Mouse (Mus musculus) limb, embryonic 14.5 days (tissue): ENCODE measurements around the gene Zc3h14. TPM values are rescaled to one million over a fixed set of nuclear protein-coding genes. Genes with fewer than 3 reads are reported as not detected.

Experiments used
- ATAC-seq: fragments of 200-750 bp; cut with Nextera tagmentation; 2 replicates; pipeline ENCODE4 v1.8.0; 2017; ENCODE audit warnings: low read depth, moderate number of reproducible peaks, moderate TSS enrichment; ENCODE audit not compliant: low FRiP score
- DNase-seq: peaks from one replicate; pipeline ENCODE4 v3.0.0-alpha.2; 2015; ENCODE audit warnings: low spot score
- H3K27ac ChIP-seq: fragments of 300-500 bp; sonication (generic); replicated peaks from 2 replicates; pipeline ENCODE4 v1.5.1; 2014; ENCODE audit warnings: low read depth, mild to moderate bottlenecking, low read length, moderate library complexity, mixed read lengths
- H3K27me3 ChIP-seq: fragments of 300-500 bp; sonication (generic); 2 replicates; pipeline ENCODE4 v1.6.1; 2014; ENCODE audit warnings: low read length, mixed read lengths; ENCODE audit not compliant: control insufficient read depth, insufficient read depth
- H3K36me3 ChIP-seq: fragments of 300-500 bp; sonication (generic); 2 replicates; pipeline ENCODE4 v1.6.1; 2014; ENCODE audit warnings: mild to moderate bottlenecking, low read length, moderate library complexity, mixed read lengths; ENCODE audit not compliant: control insufficient read depth, insufficient read depth
- H3K4me1 ChIP-seq: fragments of 300-500 bp; sonication (generic); 2 replicates; pipeline ENCODE4 v1.6.1; 2014; ENCODE audit warnings: antibody characterized with exemption, low read length, mixed read lengths; ENCODE audit not compliant: control insufficient read depth, insufficient read depth
- H3K4me2 ChIP-seq: fragments of 300-500 bp; sonication (generic); replicated peaks from 2 replicates; pipeline ENCODE4 v1.6.1; 2014; ENCODE audit warnings: low read depth, mild to moderate bottlenecking, low read length, moderate library complexity; ENCODE audit not compliant: severe bottlenecking
- H3K4me3 ChIP-seq: fragments of 300-500 bp; sonication (generic); replicated peaks from 2 replicates; pipeline ENCODE4 v1.5.1; 2014; ENCODE audit warnings: low read length
- H3K9ac ChIP-seq: fragments of 300-500 bp; sonication (generic); 2 replicates; pipeline ENCODE4 v1.6.1; 2014; ENCODE audit warnings: mild to moderate bottlenecking, low read depth, low read length, moderate library complexity; ENCODE audit not compliant: severe bottlenecking
- H3K9me3 ChIP-seq: fragments of 300-500 bp; sonication (generic); 2 replicates; pipeline ENCODE4 v1.6.1; 2016; ENCODE audit warnings: low read length; ENCODE audit not compliant: control insufficient read depth
- POLR2A ChIP-seq: fragments of 200-500 bp; IDR thresholded peaks from 2 replicates; pipeline ENCODE4 v1.8.0; 2012; ENCODE audit warnings: inconsistent platforms, mild to moderate bottlenecking, moderate library complexity, borderline replicate concordance; ENCODE audit not compliant: insufficient read depth, insufficient read length; ENCODE audit errors: extremely low read depth
- WGBS: fragments of 180-500 bp; shearing (Covaris S2); extraction: QIAGEN DNeasy Blood & Tissue Kit; methylation state at CpG from one replicate; pipeline ENCODE4 v1.1.7; 2014; 5-methylcytosine and 5-hydroxymethylcytosine counted together
- polyA plus RNA-seq, 2 experiments: library from polyadenylated mRNA; depleted of rRNA in 1 of 2; stranded (reverse) in 1 of 2; unstranded in 1 of 2; fragments of >200 nt; fragmentation: Nextera tagmentation in 1 of 2; extraction: Ambion mirVana in 1 of 2; gene quantifications; 2 replicates each; pipeline versions ENCODE4 v1.2.1 to v1.2.3; 2012 to 2014

Gene Zc3h14
- polyA plus RNA-seq, 2 experiments: 128 to 145 TPM

GRCm38 (mm10) chr12:98724224-98724623, 22.5 kb upstream of the Zc3h14 start:
- TF ChIP-seq POLR2A: no peak
- WGBS: 96% methylated on average over 7 of the region's 7 CpGs

GRCm38 (mm10) chr12:98724976-98725375, 21.8 kb upstream of the Zc3h14 start:
- Histone ChIP-seq H3K4me3 (no peak overlapping the region), H3K9me3 (no peaks in the 10 kb centered on the region), H3K36me3 (peaks cover 2% of the 10 kb centered on the region; the same call in 1 of the 2 replicates), H3K27me3 (no peaks in the 10 kb centered on the region), H3K9ac (no peak overlapping the region), H3K4me1 (0 out of 2 replicates have a peak, but pooled peaks cover 2% of the 10 kb centered on the region), H3K27ac (no peak overlapping the region), H3K4me2 (no peak overlapping the region)
- TF ChIP-seq POLR2A: no peak
- WGBS: 76% methylated on average over 5 of the region's 5 CpGs
- DNase-seq (no peak), ATAC-seq (no peak)

More at GRCm38 (mm10) chr12:98724224-98724623, 22.5 kb upstream of the Zc3h14 start:
- DNase-seq: no peak
- no peaks in the 10 kb centered on the region for H3K27me3 ChIP-seq
- H3K27ac ChIP-seq: no peak overlapping the region
- no peak for ATAC-seq
- H3K4me3 ChIP-seq: no peak overlapping the region
- H3K36me3 ChIP-seq: peaks cover 2% of the 10 kb centered on the region; the same call in 1 of the 2 replicates
- H3K4me2 ChIP-seq: no peak overlapping the region
- 0 out of 2 replicates have a peak, but pooled peaks cover 2% of the 10 kb centered on the region for H3K4me1 ChIP-seq
- no peak overlapping the region for H3K9ac ChIP-seq
- no peaks in the 10 kb centered on the region for H3K9me3 ChIP-seq

DNA sequence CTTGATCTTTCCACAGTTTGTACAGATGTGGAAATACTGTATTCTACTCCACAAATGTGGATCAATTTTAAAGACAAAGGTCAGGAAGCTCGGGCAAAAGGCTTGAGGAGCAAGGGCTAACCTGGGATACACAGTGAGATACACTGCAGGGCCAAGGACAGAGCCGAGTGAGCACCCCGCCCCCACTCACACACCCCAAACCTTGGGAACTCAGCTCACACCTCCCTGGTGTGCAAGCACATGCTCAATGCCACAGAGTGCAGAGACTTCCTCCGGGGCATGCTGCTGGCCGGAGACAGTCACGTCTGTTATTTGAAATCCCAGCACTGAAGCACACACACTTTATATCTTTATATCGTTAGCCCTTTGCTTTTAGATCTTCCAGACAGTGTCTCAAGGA, 20.7 kb upstream of the Zc3h14 start:
- Histone ChIP-seq H3K9ac (no peak overlapping the region), H3K4me3 (no peak overlapping the region), H3K36me3 (peaks cover 2% of the 10 kb centered on the region; the same call in 1 of the 2 replicates), H3K9me3 (no peaks in the 10 kb centered on the region), H3K4me2 (no peak overlapping the region), H3K4me1 (0 out of 2 replicates have a peak, but pooled peaks cover under 1% of the 10 kb centered on the region), H3K27ac (no peak overlapping the region), H3K27me3 (no peaks in the 10 kb centered on the region)
- DNase-seq (no peak), ATAC-seq (no peak)
- no peak for TF ChIP-seq POLR2A
- 83% methylated on average over 7 of the region's 7 CpGs for WGBS

GRCm38 (mm10) chr12:98727186-98727585, 19.6 kb upstream of the Zc3h14 start:
- Histone ChIP-seq H3K4me3 (no peak overlapping the region), H3K9ac (no peak overlapping the region), H3K27ac (no peak overlapping the region), H3K9me3 (no peaks in the 10 kb centered on the region), H3K4me2 (no peak overlapping the region), H3K36me3 (peaks cover 2% of the 10 kb centered on the region; the same call in 1 of the 2 replicates), H3K4me1 (no peaks in the 10 kb centered on the region), H3K27me3 (no peaks in the 10 kb centered on the region)
- no peak for TF ChIP-seq POLR2A
- 80% methylated on average over 7 of the region's 7 CpGs for WGBS
- DNase-seq (no peak), ATAC-seq (no peak)

GRCm38 (mm10) chr12:98730682-98731081, 16.1 kb upstream of the Zc3h14 start:
- 85% methylated on average over 11 of the region's 11 CpGs for WGBS
- ATAC-seq (no peak), DNase-seq (no peak)
- no peak overlapping the region for H3K4me3 ChIP-seq
- no peak overlapping the region for H3K27ac ChIP-seq
- peaks cover 2% of the 10 kb centered on the region; the same call in 1 of the 2 replicates for H3K36me3 ChIP-seq
- H3K27me3 ChIP-seq: no peaks in the 10 kb centered on the region
- no peak for TF ChIP-seq POLR2A
- no peak overlapping the region for H3K4me2 ChIP-seq
- H3K4me1 ChIP-seq: peaks cover 17% of the 10 kb centered on the region
- no peaks in the 10 kb centered on the region for H3K9me3 ChIP-seq
- H3K9ac ChIP-seq: no peak overlapping the region
